Mouse (Mus musculus) 3T3-L1 (cell line): ENCODE measurements around the gene Stat3.

ENCODE experiments used
- DNase-seq: peaks from one replicate; pipeline ENCODE4 v3.0.0-alpha.2; 2015; ENCODE audit warnings: low read depth, low spot score

The Stat3 gene

DNA sequence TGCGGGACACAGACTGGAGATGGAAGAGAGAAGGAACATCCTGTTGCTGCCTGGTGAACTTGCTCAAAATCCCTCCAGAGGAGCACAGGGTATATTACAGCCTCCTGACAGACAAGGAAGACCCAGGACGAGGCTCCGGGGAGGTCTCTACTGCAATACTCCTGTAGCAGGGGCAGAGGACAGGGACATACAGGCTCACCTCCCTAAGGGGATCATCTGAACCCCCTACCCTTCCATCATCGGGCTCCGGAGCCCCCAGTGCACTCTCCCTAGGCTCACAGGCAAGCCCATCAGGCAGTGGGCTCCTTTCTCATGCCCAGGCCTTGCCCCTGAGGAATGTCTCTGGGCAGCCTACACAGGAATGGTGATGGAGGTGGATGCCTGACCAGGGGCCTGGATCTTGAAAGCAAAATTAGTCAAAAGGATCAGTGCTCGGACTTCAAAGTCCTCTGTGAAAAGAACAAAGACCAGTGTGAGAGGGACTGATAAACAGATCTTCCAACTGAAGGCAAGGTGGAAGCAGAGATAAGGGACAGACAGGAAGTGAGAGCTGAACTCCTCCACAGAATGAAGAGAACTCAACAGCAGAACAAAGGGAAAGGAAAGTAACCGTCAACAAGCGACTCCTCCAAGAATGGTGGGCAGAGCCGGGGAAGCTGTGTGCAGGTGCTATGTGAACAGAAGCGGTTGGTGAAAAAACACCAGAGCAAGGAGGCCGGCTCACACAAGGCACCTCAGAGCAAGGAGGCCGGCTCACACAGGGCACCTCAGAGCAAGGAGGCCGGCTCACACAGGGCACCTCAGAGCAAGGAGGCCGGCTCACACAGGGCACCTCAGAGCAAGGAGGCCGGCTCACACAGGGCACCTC is 47.9 kb downstream of the Stat3 start:
- DNase-seq = no peak

- DNase-seq = no peak
Observed at GRCm38 (mm10) chr11:100890481-100890880, 48.9 kb downstream of the Stat3 start.

DNA sequence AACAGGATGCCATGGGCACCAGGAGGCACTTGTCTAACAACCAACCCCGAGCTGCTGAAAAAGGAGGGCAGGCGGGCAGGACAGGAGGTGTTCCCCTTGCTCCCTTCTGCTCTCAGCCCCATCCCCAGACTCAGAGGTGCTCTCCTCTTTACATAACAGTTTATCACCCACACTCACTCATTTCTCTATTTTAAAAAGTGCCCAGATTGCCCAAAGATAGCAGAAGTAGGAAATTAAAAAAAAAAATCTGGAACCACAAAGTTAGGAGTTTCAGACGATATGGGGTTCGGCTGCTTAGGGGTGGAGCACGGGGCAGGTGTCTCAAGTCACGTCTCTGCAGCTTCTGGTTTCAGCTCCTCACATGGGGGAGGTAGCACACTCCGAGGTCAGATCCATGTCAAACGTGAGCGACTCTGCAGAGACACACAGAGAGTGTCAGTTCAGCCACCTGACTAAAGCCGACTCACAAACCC is 51.0 kb downstream of the Stat3 start:
- DNase-seq = no peak

DNA sequence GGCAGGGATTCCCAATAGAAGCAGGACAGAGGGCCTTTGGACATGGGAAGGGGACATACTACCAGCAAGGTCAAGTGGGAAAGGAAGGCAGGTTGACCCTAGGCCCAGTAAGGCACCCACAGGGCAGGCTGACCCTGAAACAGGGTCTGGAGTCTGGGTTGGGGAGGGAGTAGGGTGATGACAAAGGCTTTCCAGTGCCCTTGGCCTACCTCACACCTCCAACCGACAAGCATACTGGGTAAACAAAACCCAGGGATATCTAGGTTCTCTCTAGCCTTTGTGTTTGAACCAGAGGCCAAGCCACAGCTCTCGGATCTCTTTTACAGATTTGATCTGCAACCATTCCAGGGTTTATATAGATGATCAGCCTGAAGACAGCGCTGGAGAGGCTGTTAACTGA is 51.6 kb downstream of the Stat3 start:
- DNase-seq = no peak

GRCm38 (mm10) chr11:100887236-100887635 is 52.1 kb downstream of the Stat3 start:
- DNase-seq = no peak

DNA sequence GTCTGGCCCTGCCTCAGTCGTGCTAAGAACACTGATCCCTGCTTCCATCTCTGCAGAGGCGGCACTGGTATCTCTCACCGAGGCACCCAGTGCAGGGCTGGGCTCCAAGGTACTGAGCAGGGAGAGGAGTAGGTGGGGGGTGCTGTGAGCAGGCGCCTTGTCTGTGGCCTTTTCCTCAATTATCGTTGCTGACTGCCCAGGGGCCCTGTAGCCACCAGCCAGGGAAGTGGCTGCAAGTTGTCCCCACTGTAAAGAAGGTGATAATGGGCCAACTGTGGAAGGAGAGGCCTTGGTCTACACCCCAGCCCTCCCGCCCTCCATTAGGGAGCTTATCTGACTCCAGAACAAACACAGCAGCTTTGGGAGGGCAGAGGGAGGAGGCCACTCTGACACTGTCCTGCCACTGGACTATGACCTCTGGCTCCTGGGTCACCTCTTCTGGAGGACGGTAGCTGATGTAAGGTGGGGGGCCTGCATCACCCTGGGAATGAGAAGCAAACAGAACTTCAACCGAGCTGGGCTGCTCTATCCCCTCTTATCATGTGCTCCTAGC is 53.1 kb downstream of the Stat3 start:
- DNase-seq = no peak

DNA sequence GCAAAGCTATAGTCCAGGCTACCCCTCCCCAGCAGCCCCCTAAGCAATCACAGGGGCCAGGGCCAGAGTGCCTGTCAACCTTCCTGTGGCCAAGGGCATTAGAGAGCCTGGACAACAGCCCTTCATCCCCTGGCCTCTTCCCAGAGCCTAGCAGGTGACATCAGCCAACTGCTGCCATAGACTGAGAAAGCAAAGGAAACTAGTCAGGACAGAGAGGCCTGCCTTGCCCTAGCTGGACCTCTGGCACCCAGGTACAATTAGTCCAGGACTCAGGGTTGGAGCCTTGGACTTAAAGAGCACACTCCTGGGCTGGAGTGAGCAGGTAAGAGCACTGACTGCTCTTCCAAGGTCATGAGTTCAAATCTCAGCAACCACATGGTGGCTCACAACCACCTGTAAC is 53.9 kb downstream of the Stat3 start:
- no peak for DNase-seq

DNA sequence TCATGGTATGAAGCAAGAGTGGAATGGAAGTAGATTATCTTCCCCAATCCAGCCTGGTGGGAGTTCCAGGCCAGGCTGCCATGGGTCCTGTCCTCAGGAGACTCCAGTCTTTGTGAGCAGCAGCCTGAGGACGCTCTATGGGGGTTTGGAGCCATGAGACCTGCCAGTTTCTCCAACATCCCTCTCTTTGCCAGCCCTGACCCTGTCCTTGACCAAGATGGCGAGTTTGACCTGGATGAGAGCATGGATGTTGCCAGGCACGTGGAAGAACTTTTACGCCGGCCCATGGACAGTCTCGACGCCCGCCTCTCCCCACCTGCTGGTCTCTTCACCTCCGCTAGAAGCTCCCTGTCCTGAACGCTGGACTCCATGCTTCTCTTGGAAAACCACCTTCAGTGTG is 55.7 kb downstream of the Stat3 start:
- no peak for DNase-seq

DNA sequence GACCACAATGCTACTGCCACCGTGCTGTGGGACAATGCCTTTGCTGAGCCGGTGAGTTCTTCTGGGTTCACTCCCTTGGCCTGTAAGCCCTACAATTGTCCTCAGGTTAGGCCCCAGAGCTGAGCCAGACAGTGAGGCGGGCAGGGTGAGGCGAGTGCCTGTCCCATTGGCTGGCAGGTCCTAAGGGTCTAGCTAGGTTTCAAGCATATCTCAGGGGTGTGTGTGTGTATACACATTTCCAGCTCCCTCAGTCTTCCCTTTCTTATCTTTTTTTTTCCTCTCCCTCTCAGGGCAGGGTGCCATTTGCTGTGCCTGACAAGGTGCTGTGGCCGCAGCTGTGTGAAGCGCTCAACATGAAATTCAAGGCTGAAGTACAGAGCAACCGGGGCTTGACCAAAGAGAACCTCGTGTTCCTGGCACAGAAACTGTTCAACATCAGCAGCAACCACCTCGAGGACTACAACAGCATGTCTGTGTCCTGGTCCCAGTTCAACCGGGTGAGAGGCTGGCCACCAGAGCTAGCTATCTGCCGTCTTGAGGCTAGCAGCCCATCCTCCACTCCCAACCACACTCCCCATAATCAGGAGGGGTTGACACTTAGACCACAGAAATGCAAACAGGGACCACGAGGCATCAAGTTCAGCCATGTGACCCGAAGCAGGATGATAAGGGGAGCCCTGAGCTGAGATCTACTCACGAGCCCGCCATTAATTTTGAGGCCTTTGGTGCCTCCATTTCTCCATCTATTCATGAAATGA is 59.8 kb downstream of the Stat3 start:
- DNase-seq = no peak

DNA sequence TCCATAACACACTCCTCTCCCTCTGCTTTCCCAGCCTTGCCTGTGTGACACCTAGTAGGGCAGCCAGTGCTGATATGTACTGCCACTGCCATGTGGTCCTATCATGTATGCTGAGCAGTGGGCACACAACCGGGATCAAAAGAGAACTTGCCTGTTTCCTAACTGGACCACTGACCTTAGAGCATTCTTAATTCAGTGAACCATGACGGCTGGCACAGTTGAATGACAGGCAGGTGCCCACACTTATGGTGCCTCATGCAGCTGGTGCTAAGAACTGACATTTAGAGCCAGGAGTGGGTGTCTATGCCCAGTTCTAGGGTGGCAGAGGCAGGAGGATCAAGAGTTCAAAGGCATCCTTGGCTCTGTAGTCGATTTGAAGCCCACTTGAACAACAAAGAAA is 63.6 kb downstream of the Stat3 start:
- no peak for DNase-seq

DNA sequence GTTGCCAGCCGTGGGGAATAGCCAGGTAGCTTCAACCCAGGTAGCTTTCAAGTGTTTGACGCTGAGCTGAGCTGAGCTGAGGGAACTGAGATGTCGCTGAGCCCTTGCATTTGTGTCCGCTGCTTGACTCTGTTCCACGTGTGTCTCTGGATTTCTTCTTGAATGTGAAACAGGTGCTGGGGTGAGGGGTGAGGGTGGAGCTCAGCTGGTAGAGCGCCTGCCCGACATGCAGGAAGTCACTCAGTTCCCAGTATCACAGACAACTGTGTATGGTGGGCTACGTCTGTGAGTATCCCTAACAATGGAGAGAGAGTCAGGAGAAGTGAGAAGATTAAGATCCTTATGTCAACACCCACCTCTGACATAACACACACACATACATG is 68.4 kb downstream of the Stat3 start:
- DNase-seq = no peak

DNA sequence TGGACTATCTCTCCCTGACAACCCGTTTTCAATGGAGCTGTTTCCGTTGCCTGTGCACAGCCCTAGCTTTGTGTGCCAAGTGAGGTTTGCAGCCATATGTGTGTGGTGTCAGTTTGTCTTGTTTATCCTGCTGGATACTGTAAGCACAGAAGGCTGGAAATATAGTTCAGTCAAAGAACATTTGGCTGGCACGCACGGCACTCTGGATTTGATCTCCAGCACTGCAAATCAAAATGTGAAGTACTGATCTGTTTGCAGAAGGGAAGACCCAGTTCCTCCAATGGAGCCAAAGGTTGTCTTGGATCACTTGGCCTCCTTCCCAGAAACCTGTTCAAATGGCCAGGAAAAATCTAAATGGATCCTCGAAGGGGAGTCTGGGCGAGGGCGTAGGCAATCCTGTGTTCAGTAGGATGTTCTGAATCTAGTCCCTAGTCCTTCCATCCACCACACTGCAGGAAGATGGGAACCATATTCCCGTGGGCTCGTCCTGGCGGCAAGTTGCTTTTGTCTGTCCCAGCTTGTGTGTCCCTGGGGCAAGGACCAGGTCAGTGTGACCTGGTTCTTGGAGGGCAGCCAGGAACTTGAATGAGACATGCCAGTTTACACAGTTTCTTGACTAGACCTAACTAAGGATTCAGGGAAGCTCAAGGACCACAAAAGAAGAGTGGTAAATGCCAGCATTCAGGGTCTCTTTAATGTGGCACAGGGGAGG is 68.9 kb downstream of the Stat3 start:
- DNase-seq = no peak

GRCm38 (mm10) chr11:100865618-100866017 is 73.7 kb downstream of the Stat3 start:
- no peak for DNase-seq

DNA sequence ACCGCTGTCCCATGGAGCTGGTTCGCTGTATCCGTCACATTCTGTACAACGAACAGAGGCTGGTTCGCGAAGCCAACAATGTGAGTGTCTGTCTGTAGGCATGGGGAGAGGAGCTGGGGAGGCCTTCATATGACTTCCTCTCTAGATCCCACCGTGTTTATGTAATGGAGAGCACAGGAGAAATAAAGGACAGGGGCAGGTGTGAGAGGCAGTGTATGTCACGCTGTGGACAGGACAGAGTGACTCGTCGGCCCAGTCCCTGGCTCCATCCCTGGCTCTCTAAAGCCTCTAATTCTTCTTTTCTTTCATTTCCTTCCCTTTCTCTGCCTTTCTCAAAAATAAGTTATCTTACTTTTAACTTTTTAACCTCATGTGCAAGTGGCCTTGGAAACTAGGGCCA is 76.2 kb downstream of the Stat3 start:
- no peak for DNase-seq

DNA sequence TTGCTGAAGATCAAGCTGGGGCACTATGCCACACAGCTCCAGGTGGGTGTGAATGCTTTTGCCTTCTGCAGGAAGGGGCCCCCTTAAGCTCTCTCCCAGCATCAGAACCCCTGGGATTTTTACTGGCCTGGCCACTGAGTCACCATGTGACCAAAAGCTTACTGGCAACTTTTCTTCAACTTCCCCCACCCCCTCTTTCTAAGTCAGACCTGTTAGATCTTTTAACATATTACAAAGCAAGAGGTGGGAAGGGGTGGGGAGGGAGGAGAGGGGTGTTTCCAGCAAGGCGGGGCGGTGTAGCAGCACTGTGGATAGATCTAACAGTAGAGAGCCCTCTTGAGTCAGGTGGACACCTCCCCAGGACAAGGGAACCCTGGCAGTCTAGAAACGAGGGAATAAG is 77.5 kb downstream of the Stat3 start:
- DNase-seq = no peak

DNA sequence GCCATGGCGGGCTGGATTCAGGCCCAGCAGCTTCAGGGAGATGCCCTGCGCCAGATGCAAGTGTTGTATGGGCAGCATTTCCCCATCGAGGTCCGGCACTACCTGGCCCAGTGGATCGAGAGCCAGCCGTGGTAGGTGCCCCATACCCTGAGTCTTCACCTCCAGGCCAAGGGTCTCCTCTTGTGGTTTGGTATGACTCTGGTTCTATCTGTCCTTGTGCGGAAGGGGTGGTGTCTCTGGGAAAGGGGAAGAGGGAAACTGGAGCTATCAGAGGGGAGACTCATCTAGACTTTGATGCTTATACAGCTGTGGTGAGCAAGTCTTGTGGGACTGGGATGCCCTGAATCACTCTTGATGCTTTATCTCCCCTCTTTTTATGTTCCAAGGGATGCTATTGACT is 78.0 kb downstream of the Stat3 start:
- DNase-seq = no peak

DNA sequence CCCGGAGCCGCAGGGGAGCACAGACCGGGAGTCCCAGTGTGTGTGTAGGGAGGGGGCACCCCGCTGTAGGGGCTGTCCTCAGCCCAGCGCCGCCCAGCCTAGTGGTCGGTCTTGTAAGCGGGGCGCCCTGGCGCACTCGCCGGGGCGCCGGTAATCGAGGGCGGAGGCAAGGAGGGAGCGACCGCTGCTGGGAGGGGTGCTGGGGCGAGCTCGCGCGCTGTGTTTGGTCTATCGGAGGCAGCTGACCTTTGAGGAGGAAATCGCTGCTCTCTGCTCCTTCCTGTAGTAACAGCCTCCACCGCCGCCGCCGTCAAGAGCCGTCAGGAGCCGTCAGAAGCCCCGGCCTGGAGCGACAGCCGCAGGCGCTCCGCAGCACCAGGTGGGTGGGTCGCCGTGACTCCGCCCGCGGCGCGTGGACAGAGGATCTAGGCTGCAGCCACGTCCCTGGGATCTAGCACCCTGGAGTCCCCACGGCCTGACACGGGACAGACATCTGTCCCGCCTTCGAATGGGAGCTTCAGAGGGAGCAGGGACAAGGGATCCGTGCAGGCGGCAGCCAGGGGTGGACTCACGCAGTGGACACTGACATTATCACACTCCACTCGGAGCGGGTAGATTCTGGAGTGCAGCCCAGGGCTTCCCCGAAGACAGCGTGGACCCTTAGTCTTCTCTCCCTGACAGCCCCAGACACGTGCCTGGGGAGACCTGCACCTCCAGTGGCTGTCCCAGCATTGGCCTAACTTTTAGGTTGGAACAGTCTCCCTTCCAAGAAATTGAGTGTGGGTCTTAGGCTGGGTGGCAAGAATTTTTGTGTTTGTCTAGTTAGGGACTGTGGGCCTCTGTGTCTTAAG is 78.9 kb downstream of the Stat3 start:
- peak; percentile 80 for DNase-seq

GRCm38 (mm10) chr11:100859579-100860075 is 79.7 kb downstream of the Stat3 start:
- DNase-seq = peak; percentile 33

DNA sequence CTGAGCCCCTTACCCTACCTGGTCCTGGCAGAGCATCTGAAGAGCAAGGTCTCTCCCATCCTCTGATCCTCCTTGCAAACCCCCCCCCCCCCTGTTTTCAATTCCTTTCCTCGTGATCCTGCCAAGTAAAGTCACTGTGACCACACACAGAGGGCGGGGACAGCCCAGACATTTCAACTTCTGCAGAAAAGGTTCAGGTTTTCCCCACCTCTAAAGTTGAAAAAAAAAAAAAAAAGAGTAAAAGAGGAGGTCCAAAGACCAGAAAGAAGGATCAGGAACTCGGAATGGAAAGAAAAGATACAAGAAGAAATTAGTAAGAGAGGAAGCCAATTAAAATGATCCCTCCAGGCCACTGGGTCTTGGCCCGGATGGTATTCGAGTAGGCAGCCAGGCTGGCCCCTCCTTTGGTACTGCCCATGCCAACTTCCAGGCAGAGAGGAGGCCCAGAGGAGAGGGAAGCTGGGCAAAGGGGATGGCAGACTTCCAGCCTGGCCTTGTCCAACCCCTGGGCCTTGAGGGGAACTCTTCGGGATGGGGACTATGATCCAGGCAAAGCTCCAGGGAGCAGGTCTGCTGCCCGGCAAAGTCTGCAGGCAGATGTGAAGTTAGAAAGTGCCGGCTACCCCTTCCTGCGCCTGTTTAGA is 80.3 kb downstream of the Stat3 start, which contains the start of gene Stat5a:
Gene Stat5a, plus strand, starts transcription at position 417 of the 644 bp plus-strand sequence.
- DNase-seq = peak; percentile 77

- no peak for DNase-seq
Observed at GRCm38 (mm10) chr11:100857960-100858359, 81.4 kb downstream of the Stat3 start.
